Mouse (Mus musculus): ENCODE measurements at regions not wholly inside any gene's neighbourhood (a gene's known extent, or its start where the extent isn't known, plus 50 kb on each side); places are given as distances from the start of the nearest gene placed in this dataset.

GRCm38 (mm10) chr1:75890636-75891276 lies 344.7 kb downstream of the Slc4a3 start:
- Histone ChIP-seq H3K36me3 (ENCODE audit: control insufficient read depth, insufficient read depth, low read length) (no peaks in the 10 kb centered on the region), H3K9ac (ENCODE audit: low read depth, low read length) (no peak overlapping the region), H3K4me3 (ENCODE audit: low read length) (no peak overlapping the region), H3K27me3 (replicated peaks; ENCODE audit: control insufficient read depth, insufficient read depth, low read length) (no peaks in the 10 kb centered on the region), H3K27ac (ENCODE audit: low read length) (no peak overlapping the region), H3K4me1 (ENCODE audit: control insufficient read depth, insufficient read depth, low read length) (no peaks in the 10 kb centered on the region), H3K9me3 (ENCODE audit: control insufficient read depth, low read length) (peaks cover 3% of the 10 kb centered on the region; the same call in 1 of the 2 replicates), H3K4me2 (ENCODE audit: low read depth, low read length) (no peak overlapping the region)
- 81% methylated on average over 10 of the region's 10 CpGs for WGBS
- no peak for ATAC-seq

- H3K4me2 ChIP-seq (ENCODE audit: low read depth, low read length) = no peak overlapping the region
- WGBS = 87% methylated on average over 1 of the region's 1 CpGs
- no peak overlapping the region for H3K27ac ChIP-seq (ENCODE audit: low read length)
- no peaks in the 10 kb centered on the region for H3K4me1 ChIP-seq (ENCODE audit: control insufficient read depth, insufficient read depth, low read length)
- H3K4me3 ChIP-seq (ENCODE audit: low read length) = no peak overlapping the region
- H3K36me3 ChIP-seq (ENCODE audit: control insufficient read depth, insufficient read depth, low read length) = no peaks in the 10 kb centered on the region
- H3K9me3 ChIP-seq (ENCODE audit: control insufficient read depth, low read length) = peaks cover 3% of the 10 kb centered on the region; the same call in 1 of the 2 replicates
- ATAC-seq = no peak
- no peak overlapping the region for H3K9ac ChIP-seq (ENCODE audit: low read depth, low read length)
- no peaks in the 10 kb centered on the region for H3K27me3 ChIP-seq (replicated peaks; ENCODE audit: control insufficient read depth, insufficient read depth, low read length)
These were observed 349.5 kb downstream of the Slc4a3 start for GRCm38 (mm10) chr1:75895550-75895949.

- ATAC-seq = no peak
- WGBS = 56% methylated on average over 1 of the region's 1 CpGs
These were observed 355.1 kb downstream of the Slc4a3 start for GRCm38 (mm10) chr1:75901146-75901545.

GRCm38 (mm10) chr1:75905699-75906470 lies 359.8 kb downstream of the Slc4a3 start:
- no peak for ATAC-seq
- no peaks in the 10 kb centered on the region for H3K4me1 ChIP-seq (ENCODE audit: control insufficient read depth, insufficient read depth, low read length)
- H3K9ac ChIP-seq (ENCODE audit: low read depth, low read length) = no peak overlapping the region
- no peak overlapping the region for H3K27ac ChIP-seq (ENCODE audit: low read length)
- H3K9me3 ChIP-seq (ENCODE audit: control insufficient read depth, low read length) = no peaks in the 10 kb centered on the region
- 81% methylated on average over 9 of the region's 9 CpGs for WGBS
- H3K4me2 ChIP-seq (ENCODE audit: low read depth, low read length) = no peak overlapping the region
- H3K36me3 ChIP-seq (ENCODE audit: control insufficient read depth, insufficient read depth, low read length) = no peaks in the 10 kb centered on the region
- H3K4me3 ChIP-seq (ENCODE audit: low read length) = no peak overlapping the region
- no peaks in the 10 kb centered on the region for H3K27me3 ChIP-seq (replicated peaks; ENCODE audit: control insufficient read depth, insufficient read depth, low read length)

More at GRCm38 (mm10) chr1:75901146-75901545, 355.1 kb downstream of the Slc4a3 start:
- H3K4me1 ChIP-seq (ENCODE audit: control insufficient read depth, insufficient read depth, low read length) = no peaks in the 10 kb centered on the region
- no peaks in the 10 kb centered on the region for H3K27me3 ChIP-seq (replicated peaks; ENCODE audit: control insufficient read depth, insufficient read depth, low read length)
- no peaks in the 10 kb centered on the region for H3K9me3 ChIP-seq (ENCODE audit: control insufficient read depth, low read length)
- H3K36me3 ChIP-seq (ENCODE audit: control insufficient read depth, insufficient read depth, low read length) = no peaks in the 10 kb centered on the region
- H3K27ac ChIP-seq (ENCODE audit: low read length) = no peak overlapping the region
- no peak overlapping the region for H3K4me3 ChIP-seq (ENCODE audit: low read length)
- no peak overlapping the region for H3K4me2 ChIP-seq (ENCODE audit: low read depth, low read length)
- no peak overlapping the region for H3K9ac ChIP-seq (ENCODE audit: low read depth, low read length)

- no peaks in the 10 kb centered on the region for H3K4me1 ChIP-seq (ENCODE audit: control insufficient read depth, insufficient read depth, low read length)
- H3K4me3 ChIP-seq (ENCODE audit: low read length) = no peak overlapping the region
- H3K27ac ChIP-seq (ENCODE audit: low read length) = no peak overlapping the region
- no peak overlapping the region for H3K4me2 ChIP-seq (ENCODE audit: low read depth, low read length)
- no peaks in the 10 kb centered on the region for H3K27me3 ChIP-seq (replicated peaks; ENCODE audit: control insufficient read depth, insufficient read depth, low read length)
- WGBS = 88% methylated on average over 2 of the region's 2 CpGs
- no peaks in the 10 kb centered on the region for H3K9me3 ChIP-seq (ENCODE audit: control insufficient read depth, low read length)
- ATAC-seq = no peak
- H3K36me3 ChIP-seq (ENCODE audit: control insufficient read depth, insufficient read depth, low read length) = no peaks in the 10 kb centered on the region
- H3K9ac ChIP-seq (ENCODE audit: low read depth, low read length) = no peak overlapping the region
These were observed 369.2 kb downstream of the Slc4a3 start for GRCm38 (mm10) chr1:75915311-75915710.

- Histone ChIP-seq H3K9ac (ENCODE audit: low read depth, low read length) (no peak overlapping the region), H3K4me3 (ENCODE audit: low read length) (no peak overlapping the region), H3K9me3 (ENCODE audit: control insufficient read depth, low read length) (no peaks in the 10 kb centered on the region), H3K4me2 (ENCODE audit: low read depth, low read length) (no peak overlapping the region), H3K27ac (ENCODE audit: low read length) (no peak overlapping the region), H3K27me3 (replicated peaks; ENCODE audit: control insufficient read depth, insufficient read depth, low read length) (no peaks in the 10 kb centered on the region), H3K36me3 (ENCODE audit: control insufficient read depth, insufficient read depth, low read length) (no peaks in the 10 kb centered on the region), H3K4me1 (ENCODE audit: control insufficient read depth, insufficient read depth, low read length) (no peaks in the 10 kb centered on the region)
- WGBS = 52% methylated on average over 2 of the region's 2 CpGs
- ATAC-seq = no peak
These were observed 370.1 kb downstream of the Slc4a3 start for GRCm38 (mm10) chr1:75916181-75916580.

- Histone ChIP-seq H3K27ac (ENCODE audit: low read length) (no peak overlapping the region), H3K4me2 (ENCODE audit: low read depth, low read length) (no peak overlapping the region), H3K4me3 (ENCODE audit: low read length) (no peak overlapping the region), H3K27me3 (replicated peaks; ENCODE audit: control insufficient read depth, insufficient read depth, low read length) (no peaks in the 10 kb centered on the region), H3K36me3 (ENCODE audit: control insufficient read depth, insufficient read depth, low read length) (no peaks in the 10 kb centered on the region), H3K9ac (ENCODE audit: low read depth, low read length) (no peak overlapping the region), H3K4me1 (ENCODE audit: control insufficient read depth, insufficient read depth, low read length) (no peaks in the 10 kb centered on the region), H3K9me3 (ENCODE audit: control insufficient read depth, low read length) (no peaks in the 10 kb centered on the region)
- WGBS = 55% methylated on average over 2 of the region's 2 CpGs
- ATAC-seq = no peak
These were observed 373.1 kb downstream of the Slc4a3 start for GRCm38 (mm10) chr1:75919134-75919533.

- H3K9ac ChIP-seq (ENCODE audit: low read depth, low read length) = no peak overlapping the region
- no peaks in the 10 kb centered on the region for H3K27me3 ChIP-seq (replicated peaks; ENCODE audit: control insufficient read depth, insufficient read depth, low read length)
- H3K4me3 ChIP-seq (ENCODE audit: low read length) = no peak overlapping the region
- H3K9me3 ChIP-seq (ENCODE audit: control insufficient read depth, low read length) = no peaks in the 10 kb centered on the region
- WGBS = 86% methylated on average over 8 of the region's 8 CpGs
- no peak for ATAC-seq
- H3K4me2 ChIP-seq (ENCODE audit: low read depth, low read length) = no peak overlapping the region
- no peak overlapping the region for H3K27ac ChIP-seq (ENCODE audit: low read length)
- no peaks in the 10 kb centered on the region for H3K36me3 ChIP-seq (ENCODE audit: control insufficient read depth, insufficient read depth, low read length)
- H3K4me1 ChIP-seq (ENCODE audit: control insufficient read depth, insufficient read depth, low read length) = no peaks in the 10 kb centered on the region
These were observed 379.0 kb downstream of the Slc4a3 start for GRCm38 (mm10) chr1:75925046-75925445.

GRCm38 (mm10) chr1:75925802-75926201 lies 379.7 kb downstream of the Slc4a3 start:
- Histone ChIP-seq H3K27me3 (replicated peaks; ENCODE audit: control insufficient read depth, insufficient read depth, low read length) (no peaks in the 10 kb centered on the region), H3K4me2 (ENCODE audit: low read depth, low read length) (no peak overlapping the region), H3K9me3 (ENCODE audit: control insufficient read depth, low read length) (no peaks in the 10 kb centered on the region), H3K4me3 (ENCODE audit: low read length) (no peak overlapping the region), H3K27ac (ENCODE audit: low read length) (no peak overlapping the region), H3K4me1 (ENCODE audit: control insufficient read depth, insufficient read depth, low read length) (no peaks in the 10 kb centered on the region), H3K9ac (ENCODE audit: low read depth, low read length) (no peak overlapping the region), H3K36me3 (ENCODE audit: control insufficient read depth, insufficient read depth, low read length) (no peaks in the 10 kb centered on the region)
- WGBS = 25% methylated on average over 9 of the region's 9 CpGs
- peak; percentile 38; the same call in 1 of the 2 replicates for ATAC-seq

Measured in intestine, embryonic 16.5 days (tissue).